Mouse (Mus musculus): ENCODE results near the gene Gm10197. TPM values are rescaled to one million over a fixed set of nuclear protein-coding genes. Genes with fewer than 3 reads are reported as not detected.
A peak's percentile ranks its signal among the peaks of the same experiment; 100 is the strongest.
"Not testable (repeated sequence)": the region's sequence is repeated elsewhere in the genome, so short reads cannot be mapped to it uniquely, and the experiment has no call there.

Gene Gm10197
- polyA plus RNA-seq, 1 experiment from 2014 or later: not detected

- H3K4me1 ChIP-seq (ENCODE audit: control insufficient read depth, insufficient read depth, low read length): no peaks in the 10 kb centered on the region
- H3K4me2 ChIP-seq (replicated peaks; ENCODE audit: low read depth, low read length): no peak overlapping the region
- H3K9ac ChIP-seq (replicated peaks; ENCODE audit: low read depth, low read length): no peak overlapping the region
- no peak overlapping the region for H3K4me3 ChIP-seq (ENCODE audit: low read depth, low read length)
- H3K27ac ChIP-seq (ENCODE audit: low read length): no peak overlapping the region
- no peaks in the 10 kb centered on the region for H3K27me3 ChIP-seq (ENCODE audit: control insufficient read depth, insufficient read depth, low read length)
- H3K36me3 ChIP-seq (ENCODE audit: control insufficient read depth, insufficient read depth, low read length): no peaks in the 10 kb centered on the region
- ATAC-seq (ENCODE audit: insufficient number of reproducible peaks, insufficient read depth, low FRiP score, low read depth): no peak
- H3K9me3 ChIP-seq (ENCODE audit: control insufficient read depth, low read depth, low read length): no peaks in the 10 kb centered on the region
- 77% methylated on average over 12 of the region's 12 CpGs for WGBS
Observed at GRCm38 (mm10) chr19:53397451-53398233, 26.1 kb upstream of the Gm10197 start.

GRCm38 (mm10) chr19:53395805-53396204, 24.2 kb upstream of the Gm10197 start:
- H3K9ac ChIP-seq (replicated peaks; ENCODE audit: low read depth, low read length); H3K9me3 ChIP-seq (ENCODE audit: control insufficient read depth, low read depth, low read length); H3K4me3 ChIP-seq (ENCODE audit: low read depth, low read length); H3K36me3 ChIP-seq (ENCODE audit: control insufficient read depth, insufficient read depth, low read length); ATAC-seq (ENCODE audit: insufficient number of reproducible peaks, insufficient read depth, low FRiP score, low read depth); H3K27ac ChIP-seq (ENCODE audit: low read length); H3K4me1 ChIP-seq (ENCODE audit: control insufficient read depth, insufficient read depth, low read length); H3K4me2 ChIP-seq (replicated peaks; ENCODE audit: low read depth, low read length); H3K27me3 ChIP-seq (ENCODE audit: control insufficient read depth, insufficient read depth, low read length): not testable (repeated sequence)
- 62% methylated on average over 5 of the region's 5 CpGs for WGBS

GRCm38 (mm10) chr19:53394956-53395355, 23.4 kb upstream of the Gm10197 start:
- WGBS: 64% methylated on average over 3 of the region's 3 CpGs
- not testable (repeated sequence) for H3K36me3 ChIP-seq (ENCODE audit: control insufficient read depth, insufficient read depth, low read length); H3K9ac ChIP-seq (replicated peaks; ENCODE audit: low read depth, low read length); H3K27me3 ChIP-seq (ENCODE audit: control insufficient read depth, insufficient read depth, low read length); H3K4me1 ChIP-seq (ENCODE audit: control insufficient read depth, insufficient read depth, low read length); H3K4me3 ChIP-seq (ENCODE audit: low read depth, low read length); H3K27ac ChIP-seq (ENCODE audit: low read length); ATAC-seq (ENCODE audit: insufficient number of reproducible peaks, insufficient read depth, low FRiP score, low read depth); H3K4me2 ChIP-seq (replicated peaks; ENCODE audit: low read depth, low read length); H3K9me3 ChIP-seq (ENCODE audit: control insufficient read depth, low read depth, low read length)

- Histone ChIP-seq H3K9ac (replicated peaks; ENCODE audit: low read depth, low read length) (no peak overlapping the region), H3K4me1 (ENCODE audit: control insufficient read depth, insufficient read depth, low read length) (peaks cover 6% of the 10 kb centered on the region; the same call in 1 of the 2 replicates), H3K4me2 (replicated peaks; ENCODE audit: low read depth, low read length) (no peak overlapping the region), H3K36me3 (ENCODE audit: control insufficient read depth, insufficient read depth, low read length) (no peaks in the 10 kb centered on the region), H3K27ac (ENCODE audit: low read length) (no peak overlapping the region), H3K9me3 (ENCODE audit: control insufficient read depth, low read depth, low read length) (no peaks in the 10 kb centered on the region), H3K4me3 (ENCODE audit: low read depth, low read length) (no peak overlapping the region), H3K27me3 (ENCODE audit: control insufficient read depth, insufficient read depth, low read length) (no peaks in the 10 kb centered on the region)
- no peak for ATAC-seq (ENCODE audit: insufficient number of reproducible peaks, insufficient read depth, low FRiP score, low read depth)
- WGBS: 14% methylated on average over 7 of the region's 7 CpGs
Observed at GRCm38 (mm10) chr19:53394552-53394951, 23.0 kb upstream of the Gm10197 start.

- H3K4me1 ChIP-seq (ENCODE audit: control insufficient read depth, insufficient read depth, low read length): peaks cover 9% of the 10 kb centered on the region
- no peak for ATAC-seq (ENCODE audit: insufficient number of reproducible peaks, insufficient read depth, low FRiP score, low read depth)
- no peaks in the 10 kb centered on the region for H3K9me3 ChIP-seq (ENCODE audit: control insufficient read depth, low read depth, low read length)
Observed at GRCm38 (mm10) chr19:53393646-53394045, 22.1 kb upstream of the Gm10197 start.

GRCm38 (mm10) chr19:53392781-53393343, 21.3 kb upstream of the Gm10197 start:
- H3K27ac ChIP-seq (ENCODE audit: low read length): no peak overlapping the region
- 63% methylated on average over 8 of the region's 8 CpGs for WGBS

More at GRCm38 (mm10) chr19:53393646-53394045, 22.1 kb upstream of the Gm10197 start:
- H3K4me3 ChIP-seq (ENCODE audit: low read depth, low read length): no peak overlapping the region
- H3K9ac ChIP-seq (replicated peaks; ENCODE audit: low read depth, low read length): no peak overlapping the region
- no peak overlapping the region for H3K4me2 ChIP-seq (replicated peaks; ENCODE audit: low read depth, low read length)
- H3K27ac ChIP-seq (ENCODE audit: low read length): no peak overlapping the region
- peaks cover 1% of the 10 kb centered on the region for H3K36me3 ChIP-seq (ENCODE audit: control insufficient read depth, insufficient read depth, low read length)
- no peaks in the 10 kb centered on the region for H3K27me3 ChIP-seq (ENCODE audit: control insufficient read depth, insufficient read depth, low read length)

GRCm38 (mm10) chr19:53391787-53392186, 20.2 kb upstream of the Gm10197 start:
- H3K4me1 ChIP-seq (ENCODE audit: control insufficient read depth, insufficient read depth, low read length): peaks cover 9% of the 10 kb centered on the region
- peaks cover 20% of the 10 kb centered on the region for H3K36me3 ChIP-seq (ENCODE audit: control insufficient read depth, insufficient read depth, low read length)
- no peaks in the 10 kb centered on the region for H3K27me3 ChIP-seq (ENCODE audit: control insufficient read depth, insufficient read depth, low read length)
- no peaks in the 10 kb centered on the region for H3K9me3 ChIP-seq (ENCODE audit: control insufficient read depth, low read depth, low read length)
- peak overlapping the region; percentile 99; the same call in 1 of the 2 replicates for H3K4me3 ChIP-seq (ENCODE audit: low read depth, low read length)
- no peak overlapping the region for H3K9ac ChIP-seq (replicated peaks; ENCODE audit: low read depth, low read length)
- 82% methylated on average over 5 of the region's 5 CpGs for WGBS
- no peak overlapping the region for H3K27ac ChIP-seq (ENCODE audit: low read length)
- H3K4me2 ChIP-seq (replicated peaks; ENCODE audit: low read depth, low read length): peak overlapping the region; percentile 56
- ATAC-seq (ENCODE audit: insufficient number of reproducible peaks, insufficient read depth, low FRiP score, low read depth): no peak

More at GRCm38 (mm10) chr19:53392781-53393343, 21.3 kb upstream of the Gm10197 start:
- Histone ChIP-seq H3K9me3 (ENCODE audit: control insufficient read depth, low read depth, low read length) (no peaks in the 10 kb centered on the region), H3K36me3 (ENCODE audit: control insufficient read depth, insufficient read depth, low read length) (peaks cover 9% of the 10 kb centered on the region), H3K27me3 (ENCODE audit: control insufficient read depth, insufficient read depth, low read length) (no peaks in the 10 kb centered on the region), H3K4me1 (ENCODE audit: control insufficient read depth, insufficient read depth, low read length) (peaks cover 9% of the 10 kb centered on the region), H3K4me2 (replicated peaks; ENCODE audit: low read depth, low read length) (no peak overlapping the region), H3K9ac (replicated peaks; ENCODE audit: low read depth, low read length) (no peak overlapping the region), H3K4me3 (ENCODE audit: low read depth, low read length) (no peak overlapping the region)
- no peak for ATAC-seq (ENCODE audit: insufficient number of reproducible peaks, insufficient read depth, low FRiP score, low read depth)

GRCm38 (mm10) chr19:53391386-53391785, 19.8 kb upstream of the Gm10197 start:
- Histone ChIP-seq H3K4me2 (replicated peaks; ENCODE audit: low read depth, low read length) (peak overlapping the region; percentile 56), H3K27ac (ENCODE audit: low read length) (no peak overlapping the region), H3K27me3 (ENCODE audit: control insufficient read depth, insufficient read depth, low read length) (no peaks in the 10 kb centered on the region), H3K4me3 (ENCODE audit: low read depth, low read length) (peak overlapping the region; percentile 99), H3K9me3 (ENCODE audit: control insufficient read depth, low read depth, low read length) (no peaks in the 10 kb centered on the region), H3K4me1 (ENCODE audit: control insufficient read depth, insufficient read depth, low read length) (peaks cover 9% of the 10 kb centered on the region), H3K36me3 (ENCODE audit: control insufficient read depth, insufficient read depth, low read length) (peaks cover 21% of the 10 kb centered on the region), H3K9ac (replicated peaks; ENCODE audit: low read depth, low read length) (peak overlapping the region; percentile 70)
- no peak for ATAC-seq (ENCODE audit: insufficient number of reproducible peaks, insufficient read depth, low FRiP score, low read depth)
- 48% methylated on average over 8 of the region's 8 CpGs for WGBS
